Mouse (Mus musculus): Measurements from ENCODE around the gene Fras1. TPM values are rescaled to one million over a fixed set of nuclear protein-coding genes. Genes with fewer than 3 reads are reported as not detected.

Gene Fras1
- total and polyA plus RNA-seq, 3 experiments: not detected

DNA sequence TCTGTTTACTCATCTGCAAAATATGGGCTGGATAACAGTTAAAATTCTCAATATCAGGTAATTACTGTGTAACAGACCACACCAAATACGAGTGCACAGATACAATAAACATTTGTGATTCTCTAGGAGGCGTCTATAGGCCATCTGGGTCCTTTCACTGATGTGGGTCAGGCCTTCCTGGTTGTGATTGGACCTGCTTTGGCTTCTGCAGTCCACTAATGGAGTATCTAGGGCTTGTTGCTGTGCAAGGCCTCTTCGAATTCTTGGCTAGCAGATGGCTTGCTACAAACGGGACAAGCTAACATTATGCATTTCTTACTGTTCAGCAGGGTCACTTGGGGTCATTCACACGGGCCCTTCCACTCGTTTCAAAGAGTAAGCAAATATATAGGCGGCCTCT is 92.7 kb downstream of the Fras1 start:
- peaks cover 2 to 3% of the 10 kb centered on the region in 2 experiments; a peak in 1 of 4 replicates for H3K27me3 ChIP-seq (ENCODE audit: control insufficient read depth in 1 of 2, insufficient read depth in 2 of 2, low read length in 2 of 2)
- no peaks in the 10 kb centered on the region for H3K79me2 ChIP-seq (ENCODE audit: control insufficient read depth, insufficient read depth, low read length, poor library complexity)
- H3K4me1 ChIP-seq (ENCODE audit: control insufficient read depth in 1 of 2, insufficient read depth in 2 of 2, low read length in 2 of 2): no peaks in the 10 kb centered on the region
- no peak for DNase-seq (ENCODE audit: low read depth, low spot score)
- TF ChIP-seq CHD1 (IDR thresholded peaks at IDR 0.05; ENCODE audit: low read depth, low read length) (no peak), TCF12 (IDR thresholded peaks at IDR 0.05; ENCODE audit: low read depth, low read length) (no peak), RCOR1 (IDR thresholded peaks at IDR 0.05; ENCODE audit: low read depth, low read length) (no peak), UBTF (IDR thresholded peaks at IDR 0.05; ENCODE audit: borderline replicate concordance, insufficient read depth, low read depth, low read length) (no peak), TAL1 (IDR thresholded peaks at IDR 0.05; ENCODE audit: low read length) (no peak), ELF1 (IDR thresholded peaks at IDR 0.05; ENCODE audit: low read depth, low read length) (no peak), HCFC1 (IDR thresholded peaks at IDR 0.05; ENCODE audit: low read depth, low read length) (no peak), ZMIZ1 (IDR thresholded peaks at IDR 0.05; ENCODE audit: low read depth, low read length) (no peak), ZKSCAN1 (IDR thresholded peaks at IDR 0.05; ENCODE audit: low read depth, low read length) (no peak), TBP (IDR thresholded peaks at IDR 0.05; ENCODE audit: low read depth, low read length) (no peak), MAZ (IDR thresholded peaks at IDR 0.05; ENCODE audit: low read depth, low read length) (no peak), MAX (IDR thresholded peaks at IDR 0.05; ENCODE audit: low read length) (no peak), POLR2AphosphoS2 (IDR thresholded peaks at IDR 0.05; ENCODE audit: low read length) (no peak), MYB (IDR thresholded peaks at IDR 0.05; ENCODE audit: low read depth, low read length) (no peak)
- no peak overlapping the region for H3K4me3 ChIP-seq (ENCODE audit: control insufficient read depth in 1 of 2, insufficient read depth in 1 of 2, low read depth in 2 of 2, low read length in 2 of 2)
- H3K27ac ChIP-seq (ENCODE audit: control insufficient read depth, low read depth, low read length): no peak overlapping the region
- no peaks in the 10 kb centered on the region for H3K36me3 ChIP-seq (ENCODE audit: control insufficient read depth in 1 of 2, insufficient read depth in 2 of 2, low read length in 2 of 2)
- H3K9ac ChIP-seq (ENCODE audit: control insufficient read depth, low read depth, low read length, poor library complexity, severe bottlenecking): no peak overlapping the region
- H3K9me3 ChIP-seq (replicated peaks; ENCODE audit: insufficient read depth, low read length): no peaks in the 10 kb centered on the region

GRCm38 (mm10) chr5:96471995-96472394 is 98.2 kb downstream of the Fras1 start:
- Histone ChIP-seq H3K27ac (ENCODE audit: control insufficient read depth, low read depth, low read length) (no peak overlapping the region), H3K27me3 (ENCODE audit: control insufficient read depth in 1 of 2, insufficient read depth in 2 of 2, low read length in 2 of 2) (peaks cover 0 to 2% of the 10 kb centered on the region in 2 experiments; a peak in 1 of 4 replicates), H3K4me3 (ENCODE audit: control insufficient read depth in 1 of 2, insufficient read depth in 1 of 2, low read depth in 2 of 2, low read length in 2 of 2) (no peak overlapping the region), H3K4me1 (ENCODE audit: control insufficient read depth in 1 of 2, insufficient read depth in 2 of 2, low read length in 2 of 2) (no peaks in the 10 kb centered on the region), H3K36me3 (ENCODE audit: control insufficient read depth in 1 of 2, insufficient read depth in 2 of 2, low read length in 2 of 2) (no peaks in the 10 kb centered on the region), H3K9me3 (replicated peaks; ENCODE audit: insufficient read depth, low read length) (no peaks in the 10 kb centered on the region), H3K79me2 (ENCODE audit: control insufficient read depth, insufficient read depth, low read length, poor library complexity) (no peaks in the 10 kb centered on the region), H3K9ac (ENCODE audit: control insufficient read depth, low read depth, low read length, poor library complexity, severe bottlenecking) (no peak overlapping the region)
- no peak for TF ChIP-seq ETS1 (IDR thresholded peaks at IDR 0.05; ENCODE audit: low read depth, low read length)
- TF ChIP-seq RCOR1 (IDR thresholded peaks at IDR 0.05; ENCODE audit: low read depth, low read length): no peak
- no peak for TF ChIP-seq MEF2A (IDR thresholded peaks at IDR 0.05; ENCODE audit: extremely low read depth, insufficient replicate concordance, low read depth, low read length, poor library complexity, severe bottlenecking)
- TF ChIP-seq USF2 (IDR thresholded peaks at IDR 0.05; ENCODE audit: borderline replicate concordance in 1 of 2, insufficient read depth in 1 of 2, low read depth in 1 of 2, low read length in 2 of 2): no peak
- TF ChIP-seq RAD21 (IDR thresholded peaks at IDR 0.05; ENCODE audit: low read depth, low read length): no peak
- no peak for TF ChIP-seq SMC3 (IDR thresholded peaks at IDR 0.05; ENCODE audit: low read depth, low read length)
- TF ChIP-seq MAZ (IDR thresholded peaks at IDR 0.05; ENCODE audit: low read depth, low read length): no peak
- TF ChIP-seq MAFK (IDR thresholded peaks at IDR 0.05; ENCODE audit: borderline replicate concordance, low read depth, low read length): no peak
- TF ChIP-seq MAX (IDR thresholded peaks at IDR 0.05; ENCODE audit: low read length): no peak
- no peak for TF ChIP-seq UBTF (IDR thresholded peaks at IDR 0.05; ENCODE audit: borderline replicate concordance, insufficient read depth, low read depth, low read length)
- no peak for TF ChIP-seq SIN3A (IDR thresholded peaks at IDR 0.05; ENCODE audit: low read length)
- no peak for TF ChIP-seq E2F4 (IDR thresholded peaks at IDR 0.05; ENCODE audit: borderline replicate concordance, low read depth, low read length)
- no peak for TF ChIP-seq ZKSCAN1 (IDR thresholded peaks at IDR 0.05; ENCODE audit: low read depth, low read length)
- TF ChIP-seq KAT2A (conservative IDR thresholded peaks at IDR 0.05; ENCODE audit: low read depth, low read length): no peak
- DNase-seq (ENCODE audit: low read depth, low spot score): no peak

Measured in MEL (cell line).